Mouse (Mus musculus) heart, embryonic 10.5 days (tissue): Measurements from ENCODE around the gene P2ry6. TPM values are rescaled to one million over a fixed set of nuclear protein-coding genes. Genes with fewer than 3 reads are reported as not detected.

ENCODE experiments used
- DNase-seq: peaks from one replicate; pipeline ENCODE4 v3.0.0-alpha.2; 2017; ENCODE audit warnings: low spot score
- H3K27ac ChIP-seq: fragments of 300-500 bp; sonication (generic); 2 replicates; pipeline ENCODE4 v1.5.1; 2016; ENCODE audit warnings: mild to moderate bottlenecking
- H3K27me3 ChIP-seq: fragments of 300-500 bp; sonication (generic); 2 replicates; pipeline ENCODE4 v1.6.1; 2016; ENCODE audit warnings: mild to moderate bottlenecking; ENCODE audit not compliant: poor library complexity, insufficient read depth, severe bottlenecking
- H3K36me3 ChIP-seq: fragments of 300-500 bp; sonication (generic); 2 replicates; pipeline ENCODE4 v1.6.1; 2016; ENCODE audit warnings: mild to moderate bottlenecking, moderate library complexity
- H3K4me1 ChIP-seq: fragments of 300-500 bp; sonication (generic); 2 replicates; pipeline ENCODE4 v1.6.1; 2016; ENCODE audit warnings: mild to moderate bottlenecking
- H3K4me3 ChIP-seq: fragments of 300-500 bp; sonication (generic); 2 replicates; pipeline ENCODE4 v1.5.1; 2016; ENCODE audit warnings: mild to moderate bottlenecking, moderate library complexity
- H3K9me3 ChIP-seq: fragments of 300-500 bp; sonication (generic); 2 replicates; pipeline ENCODE4 v1.6.1; 2016; ENCODE audit warnings: mild to moderate bottlenecking, moderate library complexity
- WGBS: fragments of 180-500 bp; shearing (Covaris S2); methylation state at CpG from one replicate; pipeline ENCODE4 v1.1.7; 2016; 5-methylcytosine and 5-hydroxymethylcytosine counted together
- polyA plus RNA-seq: library from polyadenylated mRNA; unstranded; fragments of >200 nt; fragmentation: Nextera tagmentation; extraction: Ambion mirVana; gene quantifications from 2 replicates; pipeline ENCODE4 v1.2.1, GENCODE M21; 2016

Gene P2ry6
- polyA plus RNA-seq, 1 experiment from 2014 or later, result 1.2 TPM

- H3K36me3 ChIP-seq, result peaks cover 19% of the 10 kb centered on the region; the same call in 1 of the 2 replicates
- H3K4me3 ChIP-seq, result no peak overlapping the region
- no peaks in the 10 kb centered on the region for H3K27me3 ChIP-seq
- WGBS, result 81% methylated on average over 9 of the region's 9 CpGs
- H3K9me3 ChIP-seq, result no peaks in the 10 kb centered on the region
- DNase-seq, result no peak
- peaks cover 22% of the 10 kb centered on the region for H3K4me1 ChIP-seq
- no peak overlapping the region for H3K27ac ChIP-seq
These were observed 71.9 kb downstream of the P2ry6 start for GRCm38 (mm10) chr7:100902451-100903137.

DNA sequence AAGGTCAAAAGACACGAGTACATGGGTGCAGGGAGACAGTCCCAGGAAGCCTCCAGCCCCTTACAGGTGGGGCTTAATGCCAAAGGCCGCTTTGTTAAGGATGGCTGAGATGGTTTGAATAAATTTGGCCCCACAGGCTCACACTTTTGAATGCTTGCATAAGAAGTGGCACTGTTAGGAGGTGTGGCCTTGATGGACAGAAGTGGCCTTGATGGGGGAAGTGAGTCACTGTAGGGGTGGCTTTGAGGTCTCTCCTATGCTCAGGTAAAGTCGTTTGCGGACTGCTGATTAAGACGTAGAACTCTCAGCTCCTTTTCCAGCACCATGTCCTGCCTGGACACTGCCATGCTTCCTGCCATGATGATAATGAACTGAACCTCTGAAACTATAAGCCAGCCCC lies 76.6 kb downstream of the P2ry6 start:
- peaks cover 31% of the 10 kb centered on the region for H3K4me1 ChIP-seq
- WGBS, result 72% methylated on average over 5 of the region's 5 CpGs
- H3K27me3 ChIP-seq, result no peaks in the 10 kb centered on the region
- no peaks in the 10 kb centered on the region for H3K9me3 ChIP-seq
- peaks cover 15% of the 10 kb centered on the region; the same call in 1 of the 2 replicates for H3K36me3 ChIP-seq
- H3K4me3 ChIP-seq, result no peak overlapping the region
- no peak overlapping the region for H3K27ac ChIP-seq
- no peak for DNase-seq

- Histone ChIP-seq H3K36me3 (peaks cover 20% of the 10 kb centered on the region), H3K9me3 (no peaks in the 10 kb centered on the region), H3K4me1 (peaks cover 45% of the 10 kb centered on the region), H3K4me3 (peak overlapping the region; percentile 76), H3K27ac (peak overlapping the region; percentile 86), H3K27me3 (no peaks in the 10 kb centered on the region)
- no peak for DNase-seq
- WGBS, result 2% methylated on average over 12 of the region's 12 CpGs
These were observed 79.6 kb downstream of the P2ry6 start for GRCm38 (mm10) chr7:100894833-100895226.

DNA sequence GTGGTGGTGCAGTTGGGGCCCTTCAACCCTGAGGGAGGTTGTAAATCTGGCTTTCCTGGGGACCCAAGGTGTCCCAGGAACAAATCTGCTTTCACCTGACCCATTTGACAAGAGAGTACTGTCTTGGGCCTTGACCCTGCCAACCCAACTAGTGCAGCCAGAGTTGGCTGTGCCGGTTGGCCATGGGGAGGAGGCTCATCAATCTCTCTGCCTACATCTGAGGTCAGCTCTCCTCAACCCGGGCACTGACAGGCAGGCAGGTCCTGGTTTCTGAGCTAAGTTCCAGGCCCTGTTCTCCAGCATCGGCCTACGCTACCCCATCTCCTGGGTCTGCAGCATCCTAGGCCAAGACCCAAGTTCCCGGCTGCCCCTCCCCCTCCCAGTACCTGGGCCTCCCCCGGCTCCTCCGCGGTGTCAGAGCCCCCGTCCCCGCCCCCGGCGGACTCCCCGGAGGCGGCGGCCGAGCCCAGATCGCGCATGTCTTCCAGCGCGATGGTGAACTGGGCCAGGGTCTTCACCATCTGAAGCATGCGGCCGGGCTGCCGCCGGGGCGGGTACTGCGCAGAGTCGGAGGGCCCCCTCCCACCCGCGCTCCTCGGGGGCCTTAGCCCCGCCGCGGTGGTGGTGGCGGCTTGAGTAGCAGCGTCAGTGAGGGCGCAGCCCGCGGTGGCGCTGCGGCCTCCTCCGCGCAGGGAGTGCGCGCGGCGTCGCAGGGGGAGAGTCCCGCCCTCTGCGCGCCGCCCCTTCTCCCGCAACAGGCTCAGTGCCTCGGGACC lies 80.2 kb downstream of the P2ry6 start:
- no peaks in the 10 kb centered on the region for H3K27me3 ChIP-seq
- peaks cover 45% of the 10 kb centered on the region for H3K4me1 ChIP-seq
- no peaks in the 10 kb centered on the region for H3K9me3 ChIP-seq
- H3K27ac ChIP-seq, result peak overlapping the region; percentile 86
- peak overlapping the region; percentile 76 for H3K4me3 ChIP-seq
- peaks cover 25% of the 10 kb centered on the region for H3K36me3 ChIP-seq
- no peak for DNase-seq
- 4% methylated on average over 53 of the region's 53 CpGs for WGBS

DNA sequence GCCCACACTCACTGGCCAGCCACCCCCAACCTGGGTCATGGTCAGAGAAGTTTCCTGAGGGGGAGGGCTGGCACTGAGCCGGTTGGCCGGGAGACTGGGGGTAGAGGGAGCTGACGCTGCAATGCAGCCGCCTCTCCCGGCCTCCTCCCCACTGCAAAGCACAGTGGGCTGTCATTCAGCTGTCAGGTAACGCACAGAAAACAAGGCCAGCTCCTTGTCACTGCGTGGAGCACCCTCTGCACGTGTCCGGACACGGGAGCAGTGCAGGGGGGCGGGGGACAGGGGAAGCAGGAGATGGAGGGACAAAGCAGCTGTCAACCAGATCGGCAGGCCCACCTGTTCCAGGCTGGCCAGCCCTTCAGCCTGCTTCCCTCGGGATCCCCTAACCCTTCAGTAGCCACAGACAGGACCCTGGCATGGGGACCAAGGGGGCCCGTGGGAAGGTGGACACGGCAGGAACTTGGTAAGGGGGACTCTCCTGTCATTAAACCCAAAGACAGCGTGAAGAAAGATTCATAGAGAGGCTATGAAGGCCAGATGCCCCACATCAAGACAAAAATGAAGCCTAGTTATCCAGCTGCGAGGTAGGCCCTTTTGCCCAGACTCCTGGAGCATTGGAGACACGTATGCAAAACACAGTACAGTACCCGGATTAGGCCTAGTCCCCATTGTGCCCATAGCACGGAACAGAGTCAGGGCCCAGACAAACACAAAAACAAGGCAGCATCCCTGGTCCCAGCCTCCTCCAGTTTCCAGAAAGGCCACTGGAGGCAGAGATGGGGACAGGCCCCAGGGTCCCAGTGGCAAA lies 81.0 kb downstream of the P2ry6 start:
- Histone ChIP-seq H3K27me3 (no peaks in the 10 kb centered on the region), H3K36me3 (peaks cover 33% of the 10 kb centered on the region), H3K4me3 (peak overlapping the region; percentile 76), H3K4me1 (peaks cover 45% of the 10 kb centered on the region), H3K9me3 (no peaks in the 10 kb centered on the region), H3K27ac (peak overlapping the region; percentile 86)
- DNase-seq, result no peak
- WGBS, result 47% methylated on average over 20 of the region's 20 CpGs

Other genes starting within 250 kb of the P2ry6 start
- gene Relt, start 111.2 kb downstream of the P2ry6 start, polyA plus RNA-seq, result 4.4 and 5.3 TPM in 2 replicates
- 7.9 and 10.1 TPM in 2 replicates for gene Arhgef17, start 42.5 kb downstream of the P2ry6 start, polyA plus RNA-seq
- gene P2ry2, start 38.2 kb upstream of the P2ry6 start, polyA plus RNA-seq, result 1.0 and 1.1 TPM in 2 replicates
- gene Fchsd2, start 118.2 kb upstream of the P2ry6 start, polyA plus RNA-seq, result 14.2 and 17.3 TPM in 2 replicates